1 mouse cellular context compared by ENCODE assay signal in the genomic region with DNA sequence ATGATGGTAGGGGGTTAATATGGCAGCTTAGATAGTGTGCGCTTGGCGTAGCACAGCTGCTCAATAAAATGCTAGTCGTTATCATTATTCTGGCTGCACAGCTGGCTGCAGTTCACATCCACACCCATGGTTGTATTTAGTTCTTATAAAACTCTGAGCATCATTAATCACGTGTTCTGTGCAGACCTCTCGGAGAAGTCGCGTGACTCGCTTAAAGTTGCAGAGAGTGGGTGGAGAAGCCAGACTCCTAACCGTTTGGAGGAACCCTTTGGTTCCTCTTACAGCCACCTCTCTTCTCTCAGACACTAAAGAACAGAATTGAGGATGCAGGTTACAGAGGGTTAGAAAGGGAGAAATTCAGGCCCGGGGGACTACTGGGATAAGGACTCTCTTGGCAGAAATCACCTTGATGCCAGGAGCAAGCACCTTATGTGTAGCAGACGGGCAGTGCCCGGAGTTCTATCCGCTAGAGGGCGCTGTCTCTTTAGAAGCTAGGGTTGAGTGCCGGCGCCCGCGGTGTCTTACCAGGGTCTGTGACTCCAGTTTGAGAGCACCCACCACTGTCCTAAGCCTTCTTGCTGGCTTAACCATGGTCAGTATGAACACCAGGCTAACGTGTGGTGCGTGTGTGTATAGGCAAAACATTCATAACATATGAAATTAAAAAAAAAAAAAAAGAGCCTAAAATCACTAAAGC.
TF ChIP-seq lines count a peak whose summit lies in the region.

No protein-coding gene starts in this region.

TF ChIP-seq in MEL, 35 proteins besides CTCF, POLR2A, EP300 and RAD21 (continued from another document):
- TF ChIP-seq SIN3A (IDR thresholded peaks at IDR 0.05; ENCODE audit: low read length) = peak; percentile 83
